Mouse (Mus musculus): ENCODE results near the gene H3f3a.
"Not testable (repeated sequence)": the region's sequence is repeated elsewhere in the genome, so short reads cannot be mapped to it uniquely, and the experiment has no call there.

Gene H3f3a

GRCm38 (mm10) chr1:180813885-180814740 lies at the start of gene H3f3a:
Gene H3f3a, minus strand, starts transcription at chr1:180813943.
- peak; percentile 79 to 94 for DNase-seq

GRCm38 (mm10) chr1:180860030-180860429 lies 46.3 kb upstream of the H3f3a start:
- DNase-seq: no peak

GRCm38 (mm10) chr1:180858763-180859162 lies 45.0 kb upstream of the H3f3a start:
- no peak for DNase-seq

GRCm38 (mm10) chr1:180850316-180851270 lies 36.9 kb upstream of the H3f3a start, which contains the start of gene Sde2:
Gene Sde2, plus strand, starts transcription at chr1:180851127.
- peak; percentile 100 for DNase-seq

GRCm38 (mm10) chr1:180849701-180850301 lies 36.1 kb upstream of the H3f3a start:
- peak; percentile 24 to 55 for DNase-seq

GRCm38 (mm10) chr1:180848511-180849241 lies 34.9 kb upstream of the H3f3a start:
- peak; percentile 40 to 61 for DNase-seq

- peak; percentile 72 to 77 for DNase-seq
Measured at GRCm38 (mm10) chr1:180848114-180848510, 34.4 kb upstream of the H3f3a start.

GRCm38 (mm10) chr1:180841561-180842300 lies 28.0 kb upstream of the H3f3a start:
- DNase-seq: no peak

GRCm38 (mm10) chr1:180839201-180839910 lies 25.6 kb upstream of the H3f3a start:
- DNase-seq: no peak

- no peak for DNase-seq
Measured at GRCm38 (mm10) chr1:180838014-180838413, 24.3 kb upstream of the H3f3a start.

- DNase-seq: no peak
Measured at GRCm38 (mm10) chr1:180837186-180837585, 23.4 kb upstream of the H3f3a start.

GRCm38 (mm10) chr1:180836467-180836866 lies 22.7 kb upstream of the H3f3a start:
- DNase-seq: not testable (repeated sequence)

- no peak for DNase-seq
Measured at GRCm38 (mm10) chr1:180835273-180836015, 21.7 kb upstream of the H3f3a start.

- DNase-seq: no peak
Measured at GRCm38 (mm10) chr1:180830588-180831346, 17.0 kb upstream of the H3f3a start.

- no peak for DNase-seq
Measured at GRCm38 (mm10) chr1:180830175-180830574, 16.4 kb upstream of the H3f3a start.

GRCm38 (mm10) chr1:180829775-180830174 lies 16.0 kb upstream of the H3f3a start:
- no peak for DNase-seq

- no peak for DNase-seq
Measured at GRCm38 (mm10) chr1:180826634-180827033, 12.9 kb upstream of the H3f3a start.

GRCm38 (mm10) chr1:180824721-180825120 lies 11.0 kb upstream of the H3f3a start:
- no peak for DNase-seq

GRCm38 (mm10) chr1:180823716-180824115 lies 10.0 kb upstream of the H3f3a start:
- DNase-seq: no peak

All from cerebellum, adult 18-20 months (tissue).